Mouse (Mus musculus): ENCODE results near the gene Guca1a.
"Not testable (repeated sequence)": the region's sequence is repeated elsewhere in the genome, so short reads cannot be mapped to it uniquely, and the experiment has no call there.

Gene Guca1a

DNA sequence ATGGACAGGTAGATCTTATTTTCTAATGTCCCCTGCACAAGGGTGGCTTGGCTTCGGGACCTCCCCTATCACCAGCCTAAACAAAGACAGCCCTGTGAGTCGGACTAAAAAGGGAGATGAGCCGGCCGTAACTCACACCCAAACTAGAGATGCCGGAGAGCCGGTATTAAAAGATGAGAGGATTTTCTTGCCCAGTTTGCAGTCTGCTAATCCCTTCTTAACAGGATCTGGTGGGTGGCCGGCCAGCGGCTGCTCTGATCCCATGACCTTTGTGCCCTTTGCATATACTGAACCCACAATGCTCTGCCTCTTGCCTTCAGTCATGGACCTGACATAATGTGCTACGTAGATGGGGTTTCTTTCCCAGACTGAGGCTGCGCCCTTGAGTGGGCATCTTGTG, at the start of gene Guca1a:
TSS of gene Guca1a (minus strand) at position 134 of the 400 bp plus-strand sequence.
- DNase-seq (ENCODE audit: low read depth) = no peak

DNA sequence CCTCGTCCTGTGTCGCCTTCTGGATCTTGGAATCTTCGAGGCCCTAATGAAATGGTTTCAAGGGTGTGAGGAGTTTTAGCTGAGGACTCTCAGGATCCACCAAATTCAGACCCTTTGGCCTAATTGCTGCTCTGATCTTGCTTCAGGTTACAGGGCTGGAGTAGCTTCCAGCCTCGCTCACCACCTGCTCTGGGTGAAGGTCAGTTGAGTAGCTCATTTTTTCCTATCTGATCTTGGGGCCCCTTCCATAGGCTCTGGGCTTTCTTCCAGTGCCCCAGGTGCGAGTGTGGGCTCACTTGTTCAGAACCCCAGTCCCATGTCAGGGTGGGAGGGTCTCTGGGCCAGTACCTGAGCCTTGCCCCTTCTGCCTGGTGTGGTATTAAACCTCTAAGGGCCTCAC, 49.0 kb upstream of the Guca1a start:
- no peak for DNase-seq (ENCODE audit: low read depth)

DNA sequence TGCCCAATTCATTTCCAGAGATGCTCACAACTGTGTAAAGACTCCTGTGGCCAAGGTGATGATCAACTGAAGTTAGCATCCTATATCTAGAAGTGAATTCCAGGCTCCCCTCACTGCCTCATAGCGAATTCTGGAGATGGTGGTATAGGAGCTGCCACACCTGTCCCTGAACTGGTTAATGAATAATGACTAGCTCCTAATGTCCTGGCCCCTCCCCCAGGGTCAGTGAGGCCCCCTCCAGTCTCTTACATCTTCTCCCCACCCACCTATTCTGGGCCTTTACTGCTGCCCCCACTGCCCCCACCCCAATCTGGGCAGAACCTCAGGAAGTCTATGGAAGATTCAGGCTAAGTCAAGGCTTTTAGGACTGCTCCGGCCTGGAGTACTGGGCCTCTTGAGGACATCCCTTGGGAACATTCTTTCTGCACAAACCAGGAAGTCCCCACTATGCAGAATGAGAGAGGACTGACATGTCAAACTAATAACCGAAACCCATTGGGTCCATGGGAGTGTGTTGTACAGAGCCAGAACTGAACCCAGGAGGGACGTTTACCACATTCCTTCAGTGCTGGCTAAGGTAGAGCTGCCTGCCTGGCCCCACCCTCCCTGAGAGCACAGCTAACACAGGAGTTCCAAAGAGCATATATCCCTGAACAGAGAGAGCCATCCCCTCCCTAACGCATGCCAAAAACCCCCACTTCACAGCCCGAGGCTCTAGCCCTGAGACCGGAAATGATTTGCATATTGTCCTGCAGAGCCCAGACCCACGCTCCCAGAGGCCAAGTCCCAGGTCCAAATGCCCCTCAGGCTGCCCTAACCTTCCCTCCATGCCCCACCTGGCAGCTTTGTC, 48.4 kb upstream of the Guca1a start:
- no peak for DNase-seq (ENCODE audit: low read depth)

DNA sequence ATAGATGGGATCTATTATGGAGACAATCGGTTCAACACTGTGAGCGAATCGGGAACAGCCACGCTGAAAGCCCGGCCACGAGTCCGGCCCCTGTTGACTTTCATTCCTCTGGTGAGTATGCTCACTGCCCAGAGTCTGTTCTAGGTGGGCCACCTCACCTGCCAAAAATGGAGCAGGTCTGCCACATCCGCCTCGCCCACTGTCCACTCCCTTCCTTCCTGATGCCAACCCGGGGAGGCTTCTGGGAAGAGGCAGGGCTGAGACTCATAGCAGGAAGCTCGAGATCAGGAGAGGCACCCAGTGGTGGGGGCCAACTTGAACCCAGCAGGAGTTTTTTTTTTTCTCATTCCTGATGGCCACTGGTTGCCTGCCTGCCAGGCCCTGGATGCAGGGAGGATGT, 46.2 kb upstream of the Guca1a start:
- DNase-seq (ENCODE audit: low read depth) = no peak

DNA sequence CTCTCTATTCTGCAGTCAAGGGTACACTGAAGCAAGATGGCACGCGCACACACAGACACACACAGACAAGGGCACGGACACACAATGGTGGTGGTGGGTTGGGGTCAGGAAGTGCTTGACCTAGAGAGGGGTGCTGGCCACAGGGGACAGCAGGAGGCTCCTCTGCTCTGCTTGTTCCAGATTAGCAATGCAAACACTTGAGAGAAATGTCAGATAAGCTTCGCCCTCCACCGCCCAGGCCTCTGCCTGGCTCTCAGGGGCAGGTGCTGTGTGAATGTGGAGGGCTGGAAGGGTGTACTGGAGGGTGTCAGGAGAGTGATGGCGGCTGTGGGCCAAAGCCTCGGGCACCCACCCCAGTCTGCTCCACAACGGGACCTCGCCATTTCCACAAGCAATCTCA, 45.6 kb upstream of the Guca1a start:
- no peak for DNase-seq (ENCODE audit: low read depth)

DNA sequence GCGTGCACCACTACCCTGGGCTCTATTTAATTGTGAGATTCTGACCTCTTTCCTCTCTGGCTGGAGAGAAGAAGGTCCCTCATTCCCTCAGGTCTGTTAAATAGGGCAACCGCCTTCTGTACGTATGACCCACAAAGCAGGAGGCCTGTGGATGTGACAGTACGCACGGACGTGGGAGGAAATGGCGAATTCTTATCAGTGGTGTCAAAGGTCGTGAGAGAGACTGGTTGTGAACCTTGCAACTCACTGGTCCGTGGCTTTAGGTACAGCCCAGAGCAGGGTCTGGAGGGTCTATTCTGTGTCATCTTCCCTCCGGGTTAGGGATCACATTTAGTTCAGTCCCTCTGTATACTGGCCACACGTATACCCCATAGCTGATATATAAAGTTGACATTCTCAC, 45.1 kb upstream of the Guca1a start:
- DNase-seq (ENCODE audit: low read depth) = no peak

DNA sequence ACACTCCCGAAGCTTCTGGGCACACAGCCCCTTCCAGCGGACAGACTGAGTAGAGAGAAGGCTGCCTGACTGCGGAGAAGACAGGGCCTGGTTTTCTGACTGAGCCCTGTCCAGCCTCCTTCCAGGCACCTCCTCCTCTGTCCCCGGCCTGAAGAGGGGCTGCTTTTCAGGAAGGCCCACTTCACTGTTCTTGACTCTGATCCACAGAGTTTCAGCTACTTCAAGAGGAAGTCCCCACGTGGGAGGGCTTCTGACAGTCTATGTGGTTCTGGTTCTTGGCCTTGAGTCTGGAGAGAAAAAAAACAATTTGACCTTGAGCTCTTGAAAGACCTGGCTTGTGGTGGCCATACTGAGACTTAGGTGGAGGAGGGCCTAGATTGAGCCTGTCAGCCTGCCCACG, 43.7 kb upstream of the Guca1a start:
- no peak for DNase-seq (ENCODE audit: low read depth)

DNA sequence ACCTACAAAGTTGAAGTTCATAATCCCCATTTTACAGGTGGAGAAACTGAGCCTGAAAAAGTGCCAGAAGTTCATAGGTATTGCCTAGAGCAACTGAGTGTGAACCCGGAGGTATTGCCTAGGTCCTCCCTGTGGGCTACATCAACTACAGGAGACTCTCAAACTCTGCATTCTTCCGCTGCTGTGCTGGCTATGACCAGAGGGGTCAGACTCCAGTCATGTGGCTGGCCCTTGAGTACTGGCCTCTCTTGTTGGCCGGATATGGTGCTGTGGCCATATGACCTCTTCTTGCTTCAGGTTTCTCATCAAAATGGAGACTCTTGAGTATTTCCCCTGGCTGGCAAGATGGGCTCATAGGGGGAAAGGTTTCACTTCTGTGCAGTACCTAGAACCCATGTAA, 41.9 kb upstream of the Guca1a start:
- no peak for DNase-seq (ENCODE audit: low read depth)

DNA sequence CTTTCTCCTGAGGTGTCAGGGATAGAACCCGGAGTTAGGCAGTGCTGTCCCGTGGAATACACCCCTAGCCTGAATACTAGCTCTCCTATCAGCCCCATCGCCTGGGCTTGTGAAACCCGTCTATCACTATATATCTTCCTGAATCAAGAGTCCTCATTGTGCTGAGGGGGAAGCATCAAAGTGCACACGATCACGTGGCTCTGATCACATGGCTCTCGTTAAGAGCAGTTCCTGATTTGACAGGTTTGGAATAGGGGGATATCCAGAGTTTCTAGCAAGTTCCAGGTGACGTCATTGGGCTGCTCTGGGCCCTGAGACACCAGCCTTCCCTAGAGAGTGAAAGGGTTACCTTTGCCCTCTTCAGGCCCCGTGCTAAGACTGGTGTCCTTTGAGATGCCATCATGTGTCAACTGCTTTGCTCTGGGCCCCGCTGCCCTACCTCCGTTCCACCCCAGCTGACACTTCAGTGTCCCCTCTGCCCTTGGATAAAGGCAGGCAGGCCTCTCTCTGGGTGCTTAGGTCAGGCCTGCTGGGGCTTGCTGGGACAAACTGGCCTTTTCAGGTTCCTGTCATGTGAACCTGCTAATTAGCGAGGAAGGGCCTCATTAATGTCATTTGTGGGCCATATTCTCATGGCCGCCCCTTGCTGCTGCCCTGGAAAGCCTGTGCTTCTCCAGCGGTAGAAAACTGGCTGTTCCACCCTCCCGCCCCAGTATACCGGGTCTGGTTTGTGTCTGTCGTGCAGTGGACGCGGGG, 41.1 kb upstream of the Guca1a start:
- DNase-seq (ENCODE audit: low read depth) = no peak

DNA sequence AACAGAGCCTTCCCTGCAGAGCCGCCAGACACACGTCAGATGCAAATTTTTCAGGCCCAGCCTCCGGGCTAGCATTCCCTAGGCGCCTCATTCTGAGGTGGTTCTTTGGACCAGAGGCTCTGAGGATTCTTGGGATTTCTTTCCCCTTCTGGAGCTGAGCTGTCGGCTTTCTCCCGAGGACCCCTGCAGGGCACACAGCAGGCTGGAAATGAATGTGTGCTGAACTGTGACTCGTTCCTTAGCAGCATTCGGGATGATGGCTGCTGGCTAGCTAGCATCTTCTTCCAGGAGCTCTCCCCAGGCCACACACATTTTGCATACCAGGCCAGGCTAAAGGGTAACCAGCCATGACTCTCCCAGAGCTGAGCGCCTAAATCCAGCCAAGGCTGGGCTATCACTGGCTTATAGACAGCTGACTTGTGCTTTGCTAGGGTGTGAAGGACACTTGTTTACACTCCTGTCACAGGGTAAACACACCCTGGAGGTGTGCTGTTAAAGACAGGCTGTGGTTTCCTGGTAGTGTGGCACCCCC, 40.0 kb upstream of the Guca1a start:
- DNase-seq (ENCODE audit: low read depth) = no peak

DNA sequence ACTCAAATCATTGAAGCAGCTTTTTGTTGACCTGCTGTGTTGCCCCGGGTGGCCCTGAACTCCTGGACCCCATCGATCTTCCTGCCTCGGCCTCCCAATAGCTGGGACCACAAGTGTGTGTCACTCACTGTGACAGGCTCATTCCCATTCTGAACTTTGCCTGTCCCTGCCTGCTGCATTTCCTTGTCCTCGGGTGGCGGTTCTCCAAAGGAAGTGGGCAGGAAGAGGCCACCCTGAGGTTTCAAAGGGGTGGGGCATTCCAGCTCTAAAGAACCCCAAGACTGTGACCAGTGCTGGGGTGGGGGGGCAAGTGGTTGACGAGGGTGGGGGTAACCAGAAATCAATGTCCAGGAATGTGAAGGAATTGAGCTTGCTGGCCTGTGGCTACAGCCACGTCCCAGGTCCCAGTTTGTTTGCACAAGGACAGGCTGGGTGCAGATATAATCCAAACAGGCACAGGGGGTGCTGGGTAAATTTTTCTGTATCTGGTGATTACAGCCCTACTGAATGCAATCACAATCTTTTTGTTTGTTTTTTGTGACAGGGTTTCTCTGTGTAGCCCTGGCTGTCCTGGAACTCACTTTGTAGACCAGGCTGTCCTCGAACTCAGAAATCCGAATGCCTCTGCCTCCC, 39.1 kb upstream of the Guca1a start:
- peak; percentile 11 for DNase-seq (ENCODE audit: low read depth)

DNA sequence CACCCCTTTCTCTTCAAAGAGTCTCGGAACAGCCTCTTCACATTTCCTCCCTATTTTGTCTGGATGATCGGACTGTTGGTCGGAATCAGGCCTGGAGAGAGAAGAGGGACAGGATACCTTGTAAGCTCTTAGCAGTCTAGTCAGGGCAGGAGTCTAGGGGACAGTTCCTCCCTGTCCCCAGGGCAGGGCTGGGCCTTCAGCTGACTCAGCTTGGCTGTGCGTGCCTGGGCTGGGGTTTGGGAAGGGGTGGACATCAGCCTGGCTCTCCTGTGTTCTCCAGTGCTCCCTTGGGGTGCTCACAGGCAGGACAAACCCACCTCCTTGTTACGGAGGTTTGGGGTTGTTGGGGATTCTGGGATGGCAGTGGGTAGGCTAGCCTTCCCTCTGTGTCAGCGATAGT, 38.2 kb upstream of the Guca1a start:
- DNase-seq (ENCODE audit: low read depth) = no peak

DNA sequence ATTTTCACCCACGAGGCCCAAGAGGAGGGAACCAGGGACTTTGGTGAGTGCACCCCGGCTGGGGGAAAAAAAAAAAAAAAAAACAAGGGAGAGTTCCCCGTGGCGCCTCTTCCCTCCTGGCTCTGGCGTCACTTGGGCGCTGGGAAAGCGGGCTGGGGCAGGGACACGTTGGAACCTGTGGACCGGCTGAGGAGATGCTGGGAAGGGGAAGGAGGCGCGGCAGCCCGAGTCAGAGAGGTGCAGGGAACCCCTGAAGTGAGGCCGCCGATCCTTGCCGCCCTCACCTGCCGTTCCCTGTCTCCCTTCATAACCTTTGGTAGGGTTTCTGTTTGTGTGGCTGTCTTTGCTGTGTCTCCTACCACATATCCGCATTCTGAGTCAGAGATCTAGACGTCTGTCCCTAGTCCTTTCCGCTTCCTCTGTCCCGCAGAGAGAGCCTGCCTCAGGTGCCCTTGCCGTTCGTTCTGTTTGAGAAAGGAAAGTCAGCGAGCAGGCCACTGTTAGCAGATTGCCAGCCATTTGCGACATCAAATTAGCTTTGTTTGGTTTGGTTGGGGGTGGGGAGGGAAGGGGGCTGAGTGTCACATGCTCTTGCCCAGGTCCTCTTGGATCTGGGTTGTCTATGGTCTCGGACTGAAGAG, 36.6 kb upstream of the Guca1a start, which contains the start of gene 1700001C19Rik:
TSS of gene 1700001C19Rik (minus strand) at position 470 of the 641 bp plus-strand sequence.
- DNase-seq (ENCODE audit: low read depth) = peak; percentile 49

DNA sequence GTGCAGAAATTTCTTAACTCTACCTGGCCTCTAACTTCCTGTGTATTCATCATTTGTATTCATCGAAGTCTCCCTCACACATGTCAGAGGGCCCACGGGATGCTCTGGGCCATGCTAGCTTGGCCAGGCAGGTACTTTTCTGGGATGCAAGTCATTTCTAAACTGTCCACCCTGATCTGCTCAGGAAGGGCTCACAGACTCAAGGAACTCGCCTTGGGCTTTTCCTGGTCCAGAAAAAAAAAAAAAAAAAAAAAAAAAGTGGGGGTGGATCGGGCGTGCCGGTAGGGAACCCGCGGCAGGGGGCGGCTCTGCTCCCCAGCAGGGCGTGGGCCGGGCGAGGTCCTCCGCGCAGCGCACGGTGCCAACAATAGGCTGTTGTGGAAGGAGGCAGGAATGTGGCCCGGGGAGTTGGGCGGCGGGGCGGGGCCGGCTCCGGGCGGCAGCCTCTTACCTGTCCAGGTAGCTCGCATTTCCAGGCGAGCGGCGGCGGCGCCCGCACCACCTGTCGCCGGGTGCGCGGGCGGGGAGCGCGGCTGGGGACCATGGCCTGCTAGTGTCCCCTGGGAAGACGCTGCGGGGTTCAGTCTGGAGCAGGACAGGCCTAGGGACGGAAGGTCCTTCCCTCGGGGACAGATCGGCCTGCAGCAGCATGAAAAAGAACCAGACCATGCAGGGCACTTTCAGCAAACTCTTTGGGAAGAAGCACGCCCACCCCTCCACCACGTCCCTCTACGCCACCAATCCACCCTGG, 35.9 kb upstream of the Guca1a start, which contains the start of gene AI661453:
TSS of gene AI661453 (plus strand) at position 460 of the 751 bp plus-strand sequence.
- DNase-seq (ENCODE audit: low read depth) = peak; percentile 16

DNA sequence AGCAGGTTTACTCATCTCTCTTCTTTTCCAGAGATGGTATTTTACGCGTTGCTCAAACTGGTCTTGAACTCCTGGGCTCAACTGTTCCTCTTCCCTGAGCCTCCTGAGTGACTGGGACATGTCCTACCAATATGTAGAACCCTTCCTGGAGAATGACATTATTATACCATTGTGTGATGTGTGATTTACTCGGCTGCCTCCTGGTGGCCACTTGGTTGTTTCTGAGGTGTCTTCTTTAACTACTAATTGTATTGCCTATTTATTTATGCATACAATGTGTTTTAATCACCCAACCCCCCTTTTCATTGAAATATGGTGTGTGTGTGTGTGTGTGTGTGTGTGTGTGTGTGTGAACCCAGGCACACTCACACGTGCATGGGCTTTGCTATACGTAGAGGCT, 30.4 kb upstream of the Guca1a start:
- DNase-seq (ENCODE audit: low read depth) = peak; percentile 48

DNA sequence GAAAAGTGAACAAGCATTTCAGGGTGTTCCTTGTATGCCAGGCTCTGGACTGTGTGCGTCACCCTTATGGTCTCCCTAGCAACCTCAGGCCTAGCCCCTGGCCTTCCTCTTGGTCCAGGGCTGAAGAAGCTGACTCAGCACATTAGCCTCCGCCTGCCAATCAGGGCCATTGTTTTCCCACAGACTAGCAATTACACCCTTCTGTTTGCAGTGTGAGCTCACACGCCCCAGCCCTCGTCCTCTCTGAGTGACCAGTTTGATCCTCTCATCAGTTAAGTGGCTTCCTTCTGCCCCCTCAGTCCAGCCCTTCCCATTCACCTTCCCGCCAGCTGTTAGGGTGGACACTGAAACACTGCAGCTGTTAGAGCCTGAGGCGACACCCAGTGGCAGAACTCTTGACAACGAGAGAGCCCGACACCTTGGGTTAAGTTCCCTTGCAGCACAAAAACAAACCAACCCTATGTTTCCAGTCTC, 28.5 kb upstream of the Guca1a start:
- no peak for DNase-seq (ENCODE audit: low read depth)

DNA sequence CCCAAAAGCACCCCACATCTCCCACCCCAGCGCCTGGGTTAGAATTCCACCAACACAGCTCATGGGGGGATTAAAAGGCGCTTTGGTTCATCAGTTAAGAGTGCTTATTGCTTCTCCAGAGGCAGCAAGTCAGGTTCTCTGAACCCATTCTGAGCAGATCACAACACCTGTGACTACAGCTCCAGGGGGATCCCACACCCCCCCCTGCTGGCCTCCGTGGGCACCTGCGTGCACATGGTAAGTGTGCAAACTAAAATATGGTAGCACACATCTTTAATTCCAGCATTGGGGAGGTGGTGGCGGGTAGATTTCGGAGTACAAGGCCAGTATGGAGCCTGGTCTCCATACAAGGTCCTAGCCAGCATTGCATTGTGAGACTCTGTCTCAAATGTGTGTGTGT, 26.9 kb upstream of the Guca1a start:
- peak; percentile 20 for DNase-seq (ENCODE audit: low read depth)

DNA sequence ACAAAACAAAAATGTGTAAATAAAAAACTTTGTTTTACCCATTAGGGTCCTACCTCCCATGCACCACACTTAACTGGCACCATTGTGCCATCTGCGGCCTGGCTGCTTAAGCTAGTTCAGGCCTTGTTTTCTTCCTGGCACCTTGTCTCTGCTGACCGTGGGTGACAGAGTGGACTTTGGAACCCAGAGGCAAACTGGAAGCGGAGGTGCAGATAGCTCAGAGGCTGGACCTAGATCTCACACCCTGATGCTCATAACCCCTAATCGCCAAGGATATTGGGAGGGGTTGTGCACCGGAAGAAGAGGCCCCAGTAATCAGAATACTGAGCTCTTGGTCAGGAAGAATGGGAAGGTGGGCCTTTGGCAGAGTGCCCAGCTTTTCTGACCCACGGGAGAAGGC, 23.8 kb upstream of the Guca1a start:
- no peak for DNase-seq (ENCODE audit: low read depth)

DNA sequence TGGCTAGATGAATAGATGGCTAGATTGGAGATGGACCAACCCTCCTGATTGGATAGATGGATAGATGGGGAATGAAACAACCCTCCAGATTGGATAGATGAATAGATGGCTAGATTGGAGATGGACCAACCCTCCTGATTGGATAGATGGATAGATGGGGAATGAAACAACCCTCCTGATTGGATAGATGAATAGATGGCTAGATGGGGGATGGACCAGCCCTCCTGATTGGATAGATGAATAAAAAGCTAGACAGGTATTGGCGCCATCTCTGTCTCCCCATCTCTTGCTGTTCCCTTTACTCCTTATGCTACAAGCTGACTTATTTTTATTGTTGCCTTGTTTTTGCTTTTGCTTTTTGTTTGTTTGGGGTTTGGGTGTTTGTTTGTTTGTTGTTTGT, 22.2 kb upstream of the Guca1a start:
- DNase-seq (ENCODE audit: low read depth) = not testable (repeated sequence)

DNA sequence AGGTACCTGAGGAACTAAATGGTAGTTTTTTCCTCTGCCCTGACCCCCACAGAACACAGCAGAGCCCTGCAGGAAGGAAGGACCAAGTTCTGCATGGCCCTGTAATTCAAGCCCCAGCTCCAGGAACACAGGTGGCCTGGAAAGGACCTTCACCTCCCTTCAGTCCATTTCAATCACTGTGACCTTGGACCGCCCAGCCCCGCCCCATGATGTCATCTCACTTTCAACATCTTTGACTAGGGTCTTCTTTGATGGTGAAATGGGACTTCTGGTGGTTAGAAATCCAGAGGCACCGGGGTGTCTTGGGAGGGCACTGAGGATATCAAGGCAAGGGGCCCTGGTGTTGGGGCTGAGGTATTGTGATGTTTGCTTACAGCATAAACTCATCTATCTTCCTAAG, 21.2 kb upstream of the Guca1a start:
- no peak for DNase-seq (ENCODE audit: low read depth)

DNA sequence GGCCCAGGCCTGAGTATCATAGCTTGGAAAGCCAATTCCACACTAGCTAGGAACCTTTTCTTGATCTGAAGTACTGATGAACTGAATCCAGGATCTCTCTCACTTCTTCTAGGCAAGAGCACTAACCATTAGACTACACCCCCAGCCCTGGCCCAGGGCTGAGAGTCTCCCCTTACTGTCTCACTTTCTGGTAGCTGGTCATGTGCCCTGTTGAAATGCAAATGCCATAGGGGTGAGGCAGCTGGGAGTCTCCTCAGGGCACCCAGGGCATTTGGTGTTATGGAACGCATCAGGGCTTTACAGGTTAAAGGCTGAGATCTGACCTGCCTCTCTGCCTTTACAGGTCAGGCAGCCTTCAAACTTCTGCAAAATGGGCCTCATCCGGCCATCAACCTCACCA, 19.8 kb upstream of the Guca1a start:
- DNase-seq (ENCODE audit: low read depth) = no peak

All from induced T-regulatory cell, adult 2 months (primary cell).